Mouse (Mus musculus) erythroblast, adult 5-6 weeks (primary cell): ENCODE data around the gene Hnrnpm. TPM values are rescaled to one million over a fixed set of nuclear protein-coding genes. Genes with fewer than 3 reads are reported as not detected.

Experiments
- ATAC-seq: replicated peaks from 2 replicates; pipeline ENCODE4 v1.8.0; 2016; ENCODE audit warnings: moderate number of reproducible peaks, mild to moderate bottlenecking, moderate TSS enrichment, inconsistent platforms; ENCODE audit not compliant: poor library complexity, low FRiP score, severe bottlenecking
- total RNA-seq, 2 experiments: library from RNA; stranded (forward) in 1 of 2; stranded (reverse) in 1 of 2; fragments of 150-400 nt in 1 of 2; fragments of 200-764, 138-1000 nt in 1 of 2; gene quantifications; 2 replicates each; pipeline versions ENCODE4 v1.2.3 to v1.2.4; 2015 to 2017; ENCODE audit warnings: low replicate concordance in 2 of 2

Hnrnpm gene
- total RNA-seq, 2 experiments from 2014 or later: 1,014 to 1,297 TPM

DNA sequence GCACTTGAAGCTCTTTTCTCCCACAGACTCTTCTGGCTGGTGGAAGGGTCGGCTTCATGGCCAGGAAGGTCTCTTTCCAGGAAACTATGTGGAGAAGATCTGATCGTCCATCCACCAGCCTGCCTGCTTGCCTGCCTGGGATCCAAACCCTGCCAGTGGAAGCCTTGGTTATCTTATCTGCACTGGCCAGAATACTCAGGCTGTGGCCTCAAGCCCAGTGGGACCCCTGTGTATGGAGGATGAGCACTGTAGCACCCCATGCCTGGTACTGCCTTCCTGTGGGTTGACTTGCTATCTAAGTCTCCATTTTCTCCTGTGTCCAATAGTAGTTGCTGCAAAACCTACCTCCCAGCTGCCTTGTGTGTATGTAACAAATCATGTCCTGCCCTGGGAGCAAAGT is 79.4 kb downstream of the Hnrnpm start:
- ATAC-seq: no peak

GRCm38 (mm10) chr17:33601947-33602346 is 84.7 kb downstream of the Hnrnpm start:
- no peak for ATAC-seq

DNA sequence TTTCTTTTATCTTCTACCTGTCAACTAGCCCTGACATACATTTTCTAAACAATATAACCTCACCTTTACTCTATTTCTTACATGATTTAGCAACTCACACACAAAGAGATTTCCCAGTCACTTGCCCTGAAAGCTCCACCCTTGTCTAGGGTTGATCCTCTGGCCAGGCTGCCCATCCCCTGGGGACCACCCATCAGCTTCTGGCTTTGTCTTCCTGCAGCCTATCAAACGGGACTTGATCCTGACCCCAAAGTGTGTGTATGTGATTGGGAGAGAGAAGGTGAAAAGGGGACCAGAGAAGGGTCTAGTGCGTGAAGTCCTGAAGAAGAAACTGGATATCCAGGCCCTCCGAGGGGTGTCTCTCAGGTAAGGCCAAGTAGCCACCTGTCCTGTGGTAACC is 85.8 kb downstream of the Hnrnpm start:
- no peak for ATAC-seq

GRCm38 (mm10) chr17:33599836-33600475 is 86.7 kb downstream of the Hnrnpm start:
- no peak for ATAC-seq

GRCm38 (mm10) chr17:33598506-33598905 is 88.2 kb downstream of the Hnrnpm start:
- no peak for ATAC-seq

GRCm38 (mm10) chr17:33597271-33597670 is 89.4 kb downstream of the Hnrnpm start:
- ATAC-seq: no peak

Other genes with a start within 250 kb of the Hnrnpm start
- 4.6 and 5.2 TPM in 2 replicates for gene Adamts10, start 162.7 kb downstream of the Hnrnpm start, total RNA-seq (2015; ENCODE audit: low replicate concordance)
- gene Adamts10, start 162.7 kb downstream of the Hnrnpm start, total RNA-seq (2017; ENCODE audit: low replicate concordance): 6.4 and 6.6 TPM in 2 replicates
- gene Myo1f, start 131.2 kb downstream of the Hnrnpm start, total RNA-seq (2015; ENCODE audit: low replicate concordance): 36.2 and 56.7 TPM in 2 replicates
- gene Myo1f, start 131.2 kb downstream of the Hnrnpm start, total RNA-seq (2017; ENCODE audit: low replicate concordance): 35.7 and 49.4 TPM in 2 replicates
- 12.5 and 25.3 TPM in 2 replicates for gene Zfp414, start 57.8 kb downstream of the Hnrnpm start, total RNA-seq (2015; ENCODE audit: low replicate concordance)
- 4.3 and 8.0 TPM in 2 replicates for gene Zfp414, start 57.8 kb downstream of the Hnrnpm start, total RNA-seq (2017; ENCODE audit: low replicate concordance)
- gene Pram1, start 48.8 kb downstream of the Hnrnpm start, total RNA-seq (2015; ENCODE audit: low replicate concordance): 48.4 and 55.8 TPM in 2 replicates
- gene Pram1, start 48.8 kb downstream of the Hnrnpm start, total RNA-seq (2017; ENCODE audit: low replicate concordance): 6.3 and 12.6 TPM in 2 replicates
- gene March2, start 31.8 kb upstream of the Hnrnpm start, total RNA-seq (2015; ENCODE audit: low replicate concordance): 910 and 992 TPM in 2 replicates
- 1,070 and 1,140 TPM in 2 replicates for gene March2, start 31.8 kb upstream of the Hnrnpm start, total RNA-seq (2017; ENCODE audit: low replicate concordance)
- gene Rab11b, start 73.7 kb upstream of the Hnrnpm start, total RNA-seq (2015; ENCODE audit: low replicate concordance): 43.9 and 50.9 TPM in 2 replicates
- 28.1 and 36.7 TPM in 2 replicates for gene Rab11b, start 73.7 kb upstream of the Hnrnpm start, total RNA-seq (2017; ENCODE audit: low replicate concordance)
- 0.96 and 1.5 TPM in 2 replicates for gene Angptl4, start 95.0 kb upstream of the Hnrnpm start, total RNA-seq (2015; ENCODE audit: low replicate concordance)
- gene Angptl4, start 95.0 kb upstream of the Hnrnpm start, total RNA-seq (2017; ENCODE audit: low replicate concordance): 1.1 and 4.3 TPM in 2 replicates
- not detected in 2 replicates for gene Kank3, start 123.7 kb upstream of the Hnrnpm start, total RNA-seq (2015; ENCODE audit: low replicate concordance)
- 0.42 and 1.3 TPM in 2 replicates for gene Kank3, start 123.7 kb upstream of the Hnrnpm start, total RNA-seq (2017; ENCODE audit: low replicate concordance)
- 216 and 275 TPM in 2 replicates for gene Rps28, start 137.7 kb upstream of the Hnrnpm start, total RNA-seq (2015; ENCODE audit: low replicate concordance)
- 302 and 335 TPM in 2 replicates for gene Rps28, start 137.7 kb upstream of the Hnrnpm start, total RNA-seq (2017; ENCODE audit: low replicate concordance)
- 50.6 and 57.5 TPM in 2 replicates for gene Ndufa7, start 137.7 kb upstream of the Hnrnpm start, total RNA-seq (2015; ENCODE audit: low replicate concordance)
- gene Ndufa7, start 137.7 kb upstream of the Hnrnpm start, total RNA-seq (2017; ENCODE audit: low replicate concordance): 35.4 and 46.6 TPM in 2 replicates
- gene Cd320, start 156.2 kb upstream of the Hnrnpm start, total RNA-seq (2015; ENCODE audit: low replicate concordance): 3.1 and 3.3 TPM in 2 replicates
- not detected in 2 replicates for gene Cd320, start 156.2 kb upstream of the Hnrnpm start, total RNA-seq (2017; ENCODE audit: low replicate concordance)
- gene Gm7029, start 187.0 kb upstream of the Hnrnpm start, total RNA-seq (2015; ENCODE audit: low replicate concordance): not detected in 2 replicates
- not detected in 2 replicates for gene Gm7029, start 187.0 kb upstream of the Hnrnpm start, total RNA-seq (2017; ENCODE audit: low replicate concordance)
- gene Kifc1, start 203.8 kb upstream of the Hnrnpm start, total RNA-seq (2015; ENCODE audit: low replicate concordance): 5.0 and 17.6 TPM in 2 replicates
- 47.5 and 80.7 TPM in 2 replicates for gene Kifc1, start 203.8 kb upstream of the Hnrnpm start, total RNA-seq (2017; ENCODE audit: low replicate concordance)
- not detected in 2 replicates for gene Platr17, start 218.3 kb upstream of the Hnrnpm start, total RNA-seq (2015; ENCODE audit: low replicate concordance)
- gene Platr17, start 218.3 kb upstream of the Hnrnpm start, total RNA-seq (2017; ENCODE audit: low replicate concordance): 9.7 TPM in 1 of 2 replicates, not detected in the other
- 12.1 and 14.2 TPM in 2 replicates for gene Daxx, start 222.6 kb upstream of the Hnrnpm start, total RNA-seq (2015; ENCODE audit: low replicate concordance)
- gene Daxx, start 222.6 kb upstream of the Hnrnpm start, total RNA-seq (2017; ENCODE audit: low replicate concordance): 20.4 and 21.7 TPM in 2 replicates
- 30.7 and 30.9 TPM in 2 replicates for gene Tapbp, start 229.0 kb upstream of the Hnrnpm start, total RNA-seq (2015; ENCODE audit: low replicate concordance)
- gene Tapbp, start 229.0 kb upstream of the Hnrnpm start, total RNA-seq (2017; ENCODE audit: low replicate concordance): 34.3 and 39.6 TPM in 2 replicates
- 4.0 and 7.9 TPM in 2 replicates for gene Zbtb22, start 229.0 kb upstream of the Hnrnpm start, total RNA-seq (2015; ENCODE audit: low replicate concordance)
- gene Zbtb22, start 229.0 kb upstream of the Hnrnpm start, total RNA-seq (2017; ENCODE audit: low replicate concordance): 8.8 and 10.3 TPM in 2 replicates
- 5.2 and 6.1 TPM in 2 replicates for gene Rgl2, start 242.7 kb upstream of the Hnrnpm start, total RNA-seq (2015; ENCODE audit: low replicate concordance)
- 5.6 and 9.7 TPM in 2 replicates for gene Rgl2, start 242.7 kb upstream of the Hnrnpm start, total RNA-seq (2017; ENCODE audit: low replicate concordance)